Mouse (Mus musculus) kidney, adult 2 months (tissue): ENCODE data around the gene Map3k9.

Experiments
- CTCF ChIP-seq: fragments of 200-500 bp; conservative IDR thresholded peaks from 2 replicates; pipeline ENCODE4 v1.5.1; 2011; ENCODE audit warnings: low read depth, mild to moderate bottlenecking, control low read depth, low read length, moderate library complexity, mixed read lengths; ENCODE audit not compliant: insufficient read depth, insufficient read length
- POLR2A ChIP-seq: fragments of 200-500 bp; IDR thresholded peaks from one replicate; pipeline ENCODE4 v1.6.1; 2011; ENCODE audit warnings: low read depth, low read length, control low read depth

- TF ChIP-seq CTCF (no peak), POLR2A (no peak)
Measured at GRCm38 (mm10) chr12:81724776-81725175, 56.2 kb downstream of the Map3k9 start.
